Mouse (Mus musculus) heart, embryonic 10.5 days (tissue): ENCODE results near the gene Utrn. TPM values are rescaled to one million over a fixed set of nuclear protein-coding genes. Genes with fewer than 3 reads are reported as not detected.

Source experiments
- DNase-seq: peaks from one replicate; pipeline ENCODE4 v3.0.0-alpha.2; 2017; ENCODE audit warnings: low spot score
- H3K27ac ChIP-seq: fragments of 300-500 bp; sonication (generic); 2 replicates; pipeline ENCODE4 v1.5.1; 2016; ENCODE audit warnings: mild to moderate bottlenecking
- H3K27me3 ChIP-seq: fragments of 300-500 bp; sonication (generic); 2 replicates; pipeline ENCODE4 v1.6.1; 2016; ENCODE audit warnings: mild to moderate bottlenecking; ENCODE audit not compliant: poor library complexity, insufficient read depth, severe bottlenecking
- H3K36me3 ChIP-seq: fragments of 300-500 bp; sonication (generic); 2 replicates; pipeline ENCODE4 v1.6.1; 2016; ENCODE audit warnings: mild to moderate bottlenecking, moderate library complexity
- H3K4me1 ChIP-seq: fragments of 300-500 bp; sonication (generic); 2 replicates; pipeline ENCODE4 v1.6.1; 2016; ENCODE audit warnings: mild to moderate bottlenecking
- H3K4me3 ChIP-seq: fragments of 300-500 bp; sonication (generic); 2 replicates; pipeline ENCODE4 v1.5.1; 2016; ENCODE audit warnings: mild to moderate bottlenecking, moderate library complexity
- H3K9me3 ChIP-seq: fragments of 300-500 bp; sonication (generic); 2 replicates; pipeline ENCODE4 v1.6.1; 2016; ENCODE audit warnings: mild to moderate bottlenecking, moderate library complexity
- WGBS: fragments of 180-500 bp; shearing (Covaris S2); methylation state at CpG from one replicate; pipeline ENCODE4 v1.1.7; 2016; 5-methylcytosine and 5-hydroxymethylcytosine counted together
- polyA plus RNA-seq: library from polyadenylated mRNA; unstranded; fragments of >200 nt; fragmentation: Nextera tagmentation; extraction: Ambion mirVana; gene quantifications from 2 replicates; pipeline ENCODE4 v1.2.1, GENCODE M21; 2016

The Utrn gene
- polyA plus RNA-seq, 1 experiment from 2014 or later: 65.2 TPM

- 0 out of 2 replicates have a peak overlapping the region, but pooled peaks have one; percentile 13 for H3K27ac ChIP-seq
Observed at GRCm38 (mm10) chr10:12850781-12851471, 18.2 kb downstream of the Utrn start.

DNA sequence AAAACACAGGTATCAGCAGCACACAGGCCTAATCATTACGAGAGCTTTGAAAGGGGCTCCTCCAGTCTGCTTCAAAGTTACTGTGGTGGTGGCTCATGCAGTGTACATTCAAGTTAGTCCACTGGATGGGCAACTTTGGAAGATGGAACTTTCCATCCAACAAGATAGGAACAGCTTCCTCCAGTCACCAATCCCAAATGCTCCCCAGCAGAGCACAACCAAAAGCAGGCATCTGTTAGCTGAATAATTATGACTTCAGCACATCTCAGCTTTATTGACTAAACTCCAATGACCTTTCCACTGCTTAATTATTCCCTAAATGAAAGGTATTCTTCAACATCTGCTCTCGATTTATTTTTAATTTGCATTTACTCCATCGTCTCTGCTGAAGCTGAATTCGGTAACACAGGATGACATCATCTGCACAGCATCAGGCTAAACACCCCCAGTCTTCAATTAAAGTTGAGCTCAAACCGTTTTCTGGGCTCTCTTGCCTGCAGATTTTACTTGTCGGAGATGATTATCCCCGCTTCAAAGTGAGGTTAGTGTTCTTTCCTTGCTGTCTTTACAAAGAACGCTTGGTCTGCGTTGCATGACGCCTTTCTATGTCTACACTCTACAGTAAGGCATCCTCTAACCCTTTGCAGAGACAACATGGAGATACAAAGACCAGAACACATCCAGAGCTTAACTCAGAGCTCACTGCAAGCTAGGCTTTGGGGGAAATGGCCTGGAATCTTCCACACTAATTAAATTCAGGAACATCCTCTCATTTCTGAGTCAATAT is 20.6 kb downstream of the Utrn start:
- Histone ChIP-seq H3K4me1 (peaks cover 26% of the 10 kb centered on the region), H3K36me3 (peaks cover 4% of the 10 kb centered on the region; the same call in 1 of the 2 replicates), H3K4me3 (no peak overlapping the region), H3K9me3 (no peaks in the 10 kb centered on the region), H3K27me3 (no peaks in the 10 kb centered on the region), H3K27ac (no peak overlapping the region)
- DNase-seq: no peak
- WGBS: 73% methylated on average over 10 of the region's 10 CpGs

More at GRCm38 (mm10) chr10:12850781-12851471, 18.2 kb downstream of the Utrn start:
- Histone ChIP-seq H3K4me3 (no peak overlapping the region), H3K9me3 (no peaks in the 10 kb centered on the region), H3K27me3 (no peaks in the 10 kb centered on the region), H3K36me3 (peaks cover 8% of the 10 kb centered on the region; the same call in 1 of the 2 replicates), H3K4me1 (peaks cover 45% of the 10 kb centered on the region)
- WGBS: 62% methylated on average over 7 of the region's 7 CpGs
- DNase-seq: no peak

DNA sequence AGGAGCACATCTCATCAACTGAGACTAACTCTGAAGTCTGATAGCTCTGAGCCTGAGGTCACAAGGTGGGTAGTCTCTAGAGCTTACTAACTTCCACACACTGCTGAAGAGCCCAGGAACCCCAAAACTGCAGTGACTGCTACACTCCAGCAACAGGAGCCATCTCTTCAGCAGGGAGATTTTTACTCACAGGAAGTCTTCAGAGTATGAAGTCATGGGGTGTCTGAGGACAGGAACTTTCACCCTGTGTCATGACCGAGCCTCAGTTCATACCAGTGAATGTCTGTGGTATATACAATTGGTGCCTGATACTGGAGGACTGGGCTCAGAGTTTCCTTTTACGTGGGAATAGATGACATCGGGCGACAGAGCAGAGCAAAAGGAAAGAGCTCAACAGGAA is 26.6 kb downstream of the Utrn start:
- no peak overlapping the region for H3K4me3 ChIP-seq
- peaks cover 15% of the 10 kb centered on the region for H3K4me1 ChIP-seq
- peaks cover 4% of the 10 kb centered on the region; the same call in 1 of the 2 replicates for H3K36me3 ChIP-seq
- WGBS: 69% methylated on average over 4 of the region's 4 CpGs
- no peak overlapping the region for H3K27ac ChIP-seq
- H3K9me3 ChIP-seq: no peaks in the 10 kb centered on the region
- no peak for DNase-seq
- no peaks in the 10 kb centered on the region for H3K27me3 ChIP-seq

DNA sequence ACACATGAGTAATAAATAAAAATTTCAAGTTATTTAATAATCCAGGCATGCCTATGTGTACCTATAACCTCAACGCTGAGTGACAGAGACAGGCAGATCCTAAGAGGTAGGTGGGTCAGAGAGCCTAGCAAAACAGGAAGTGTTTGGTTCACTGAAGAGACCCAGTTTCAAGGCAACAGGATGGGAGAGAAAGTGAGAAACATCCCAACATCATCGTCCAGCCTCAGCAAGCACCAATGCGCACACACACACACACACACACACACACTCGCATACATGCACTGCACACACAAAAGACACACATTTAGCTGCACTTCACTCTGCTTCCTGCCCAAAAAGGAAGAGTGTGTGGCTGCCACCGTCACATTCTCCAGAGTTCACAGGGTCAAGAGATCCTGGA is 27.7 kb downstream of the Utrn start:
- DNase-seq: no peak

DNA sequence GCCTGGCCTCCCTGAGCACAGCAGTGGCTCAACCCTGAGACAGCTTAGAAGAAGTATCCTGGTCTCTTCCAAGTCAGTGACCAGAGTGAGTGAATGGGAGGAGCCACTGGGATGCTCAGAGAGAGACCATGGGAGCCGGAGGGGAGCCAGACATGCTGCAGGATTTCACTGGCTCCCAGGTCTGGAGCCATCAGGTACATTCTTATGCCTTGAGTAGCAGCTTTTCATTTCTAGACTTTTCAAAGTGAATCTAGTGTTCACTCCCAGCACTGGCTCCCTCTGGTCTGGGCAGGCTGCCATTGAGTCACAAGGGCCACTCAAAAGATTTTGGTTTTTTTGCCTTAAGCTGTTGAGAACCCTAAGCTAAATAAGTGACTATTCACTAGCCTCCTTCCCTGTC is 31.5 kb downstream of the Utrn start:
- H3K9me3 ChIP-seq: no peaks in the 10 kb centered on the region
- DNase-seq: no peak
- 70% methylated on average over 1 of the region's 1 CpGs for WGBS

More for the DNA sequence above, 27.7 kb downstream of the Utrn start:
- Histone ChIP-seq H3K4me1 (peaks cover 18% of the 10 kb centered on the region), H3K4me3 (no peak overlapping the region), H3K9me3 (no peaks in the 10 kb centered on the region), H3K36me3 (peaks cover 4% of the 10 kb centered on the region; the same call in 1 of the 2 replicates), H3K27me3 (no peaks in the 10 kb centered on the region), H3K27ac (no peak overlapping the region)
- WGBS: 60% methylated on average over 5 of the region's 5 CpGs

GRCm38 (mm10) chr10:12836048-12836816 is 32.9 kb downstream of the Utrn start:
- Histone ChIP-seq H3K27ac (no peak overlapping the region), H3K27me3 (no peaks in the 10 kb centered on the region), H3K9me3 (no peaks in the 10 kb centered on the region), H3K36me3 (0 out of 2 replicates have a peak, but pooled peaks cover 3% of the 10 kb centered on the region), H3K4me3 (no peak overlapping the region), H3K4me1 (peaks cover 16% of the 10 kb centered on the region)
- WGBS: 73% methylated on average over 14 of the region's 14 CpGs
- DNase-seq: no peak

More for the DNA sequence above, 31.5 kb downstream of the Utrn start:
- H3K4me1 ChIP-seq: peaks cover 30% of the 10 kb centered on the region
- no peak overlapping the region for H3K27ac ChIP-seq
- no peaks in the 10 kb centered on the region for H3K27me3 ChIP-seq
- no peak overlapping the region for H3K4me3 ChIP-seq
- H3K36me3 ChIP-seq: 0 out of 2 replicates have a peak, but pooled peaks cover 3% of the 10 kb centered on the region

GRCm38 (mm10) chr10:12834215-12834614 is 35.0 kb downstream of the Utrn start:
- H3K9me3 ChIP-seq: no peaks in the 10 kb centered on the region
- H3K4me1 ChIP-seq: peaks cover 20% of the 10 kb centered on the region
- 57% methylated on average over 1 of the region's 1 CpGs for WGBS
- H3K27me3 ChIP-seq: no peaks in the 10 kb centered on the region
- H3K4me3 ChIP-seq: no peak overlapping the region
- DNase-seq: no peak
- 0 out of 2 replicates have a peak, but pooled peaks cover 3% of the 10 kb centered on the region for H3K36me3 ChIP-seq
- H3K27ac ChIP-seq: no peak overlapping the region

DNA sequence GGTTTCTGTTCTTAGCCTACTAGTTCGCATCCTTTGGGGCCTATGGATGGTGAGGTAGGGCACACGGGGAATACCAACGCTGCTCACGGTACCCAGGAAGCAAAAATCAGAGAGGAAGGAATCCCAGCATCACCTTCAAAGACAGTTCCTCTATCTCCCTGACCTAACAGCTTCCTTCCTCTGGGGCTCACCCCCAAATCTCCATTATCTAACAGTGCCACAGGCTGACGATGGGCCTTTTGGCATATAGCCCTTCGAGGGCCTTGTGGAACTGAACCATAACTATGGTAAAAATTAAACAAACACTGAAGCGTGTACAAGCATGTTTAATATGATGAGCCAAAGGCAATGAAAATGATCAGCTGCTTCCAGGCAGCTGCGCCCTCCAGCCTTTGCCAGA is 37.0 kb downstream of the Utrn start:
- Histone ChIP-seq H3K4me3 (no peak overlapping the region), H3K36me3 (0 out of 2 replicates have a peak, but pooled peaks cover 3% of the 10 kb centered on the region), H3K4me1 (peaks cover 38% of the 10 kb centered on the region), H3K27me3 (no peaks in the 10 kb centered on the region), H3K9me3 (no peaks in the 10 kb centered on the region), H3K27ac (no peak overlapping the region)
- 79% methylated on average over 8 of the region's 8 CpGs for WGBS
- DNase-seq: no peak

- H3K36me3 ChIP-seq: no peaks in the 10 kb centered on the region
- no peak overlapping the region for H3K4me3 ChIP-seq
- no peaks in the 10 kb centered on the region for H3K9me3 ChIP-seq
- DNase-seq: no peak
- 40% methylated on average over 4 of the region's 4 CpGs for WGBS
- no peaks in the 10 kb centered on the region for H3K27me3 ChIP-seq
- H3K27ac ChIP-seq: no peak overlapping the region
- peaks cover 45% of the 10 kb centered on the region for H3K4me1 ChIP-seq
Observed at GRCm38 (mm10) chr10:12827778-12828177, 41.4 kb downstream of the Utrn start.

DNA sequence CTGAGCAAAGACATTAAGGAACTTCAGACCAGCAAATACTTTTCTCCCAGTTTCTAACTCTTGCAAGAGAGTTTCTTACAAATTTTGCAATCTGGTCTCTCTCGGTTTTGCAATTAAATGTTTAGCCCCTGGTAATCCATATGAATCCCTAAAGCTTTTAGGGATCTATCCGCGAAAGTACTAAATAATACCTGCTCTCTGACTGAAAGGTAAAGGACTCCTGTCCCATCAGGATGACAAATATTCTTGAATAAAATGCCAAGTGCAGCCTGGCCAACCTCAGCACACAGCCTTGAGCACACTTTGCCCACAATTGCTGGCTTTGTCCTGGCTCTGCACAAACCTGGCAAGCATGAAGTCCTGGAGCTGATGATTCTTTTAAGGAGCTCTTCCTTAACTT is 41.9 kb downstream of the Utrn start:
- WGBS: 74% methylated on average over 3 of the region's 3 CpGs
- no peaks in the 10 kb centered on the region for H3K9me3 ChIP-seq
- no peak for DNase-seq
- H3K4me3 ChIP-seq: no peak overlapping the region
- H3K27ac ChIP-seq: 0 out of 2 replicates have a peak overlapping the region, but pooled peaks have one; percentile 42
- no peaks in the 10 kb centered on the region for H3K36me3 ChIP-seq
- H3K27me3 ChIP-seq: no peaks in the 10 kb centered on the region
- peaks cover 45% of the 10 kb centered on the region for H3K4me1 ChIP-seq

GRCm38 (mm10) chr10:12826760-12827281 is 42.3 kb downstream of the Utrn start:
- 0 out of 2 replicates have a peak overlapping the region, but pooled peaks have one; percentile 17 for H3K27ac ChIP-seq
- no peaks in the 10 kb centered on the region for H3K36me3 ChIP-seq
- no peaks in the 10 kb centered on the region for H3K9me3 ChIP-seq
- WGBS: 35% methylated on average over 6 of the region's 6 CpGs
- no peak for DNase-seq
- no peak overlapping the region for H3K4me3 ChIP-seq
- peaks cover 45% of the 10 kb centered on the region for H3K4me1 ChIP-seq
- no peaks in the 10 kb centered on the region for H3K27me3 ChIP-seq

DNA sequence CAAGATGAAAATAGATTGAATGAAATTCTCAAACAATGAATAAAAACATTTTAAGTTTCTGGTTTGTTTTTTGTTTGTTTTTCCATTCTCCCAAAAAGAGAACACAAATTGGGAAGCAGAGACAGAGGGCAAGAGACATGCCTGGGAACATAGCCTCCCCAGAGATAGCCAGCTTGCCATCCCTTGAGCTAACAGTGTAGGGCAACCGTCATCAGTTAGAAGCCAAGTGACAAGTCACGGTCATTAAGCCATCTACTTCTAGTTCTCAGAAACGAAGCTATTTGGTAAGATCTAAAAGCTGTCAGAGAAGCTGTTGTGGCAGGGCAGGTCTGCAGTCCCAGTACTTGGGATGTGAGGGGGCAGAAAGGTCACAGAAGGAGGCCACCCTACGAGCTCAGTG is 44.8 kb downstream of the Utrn start:
- no peaks in the 10 kb centered on the region for H3K27me3 ChIP-seq
- 44% methylated on average over 4 of the region's 4 CpGs for WGBS
- H3K27ac ChIP-seq: no peak overlapping the region
- H3K36me3 ChIP-seq: no peaks in the 10 kb centered on the region
- no peak for DNase-seq
- no peak overlapping the region for H3K4me3 ChIP-seq
- H3K9me3 ChIP-seq: no peaks in the 10 kb centered on the region
- H3K4me1 ChIP-seq: peaks cover 48% of the 10 kb centered on the region
